Mouse (Mus musculus): ENCODE results near the gene Rab40c.
A peak's percentile ranks its signal among the peaks of the same experiment; 100 is the strongest.

Gene Rab40c

GRCm38 (mm10) chr17:25840519-25840918 lies 79.0 kb downstream of the Rab40c start:
- no peak for DNase-seq

DNA sequence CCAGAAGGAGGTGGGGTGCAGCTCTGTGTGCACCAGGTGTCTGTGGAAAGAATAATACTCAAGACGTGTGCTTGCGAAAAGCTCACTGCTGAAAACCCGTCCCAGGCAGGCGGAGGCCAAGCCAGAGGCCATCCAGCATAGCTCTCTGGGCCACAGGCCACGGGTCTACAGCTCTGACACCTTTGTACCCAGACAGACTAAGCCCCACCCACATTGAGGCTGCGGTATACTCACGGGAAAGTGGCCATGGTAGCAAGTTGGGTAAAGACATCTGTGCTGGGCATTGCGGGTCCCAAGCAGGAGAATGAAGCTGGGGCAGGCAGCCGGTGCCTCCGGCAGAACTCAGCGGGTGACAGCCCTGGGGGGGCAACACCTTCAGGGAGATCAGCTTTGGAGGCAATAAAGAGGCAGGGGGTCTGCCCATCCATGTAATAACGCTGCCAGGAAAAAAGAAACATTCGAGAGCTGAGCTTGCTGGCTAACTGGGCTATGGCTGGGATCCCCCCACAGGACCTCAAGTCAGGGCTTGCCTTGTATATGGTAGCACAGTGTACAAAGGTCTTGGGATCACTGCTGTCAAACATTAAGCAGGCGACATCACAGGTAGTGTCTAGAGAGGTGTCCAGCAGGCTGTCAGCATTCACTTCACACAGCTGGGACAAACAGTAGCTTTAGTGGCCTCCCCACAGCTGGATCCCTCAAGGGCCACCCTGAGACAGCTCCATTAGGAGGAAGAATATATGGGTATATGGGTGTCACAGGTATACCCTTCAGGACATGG lies 79.9 kb downstream of the Rab40c start:
- DNase-seq = no peak

DNA sequence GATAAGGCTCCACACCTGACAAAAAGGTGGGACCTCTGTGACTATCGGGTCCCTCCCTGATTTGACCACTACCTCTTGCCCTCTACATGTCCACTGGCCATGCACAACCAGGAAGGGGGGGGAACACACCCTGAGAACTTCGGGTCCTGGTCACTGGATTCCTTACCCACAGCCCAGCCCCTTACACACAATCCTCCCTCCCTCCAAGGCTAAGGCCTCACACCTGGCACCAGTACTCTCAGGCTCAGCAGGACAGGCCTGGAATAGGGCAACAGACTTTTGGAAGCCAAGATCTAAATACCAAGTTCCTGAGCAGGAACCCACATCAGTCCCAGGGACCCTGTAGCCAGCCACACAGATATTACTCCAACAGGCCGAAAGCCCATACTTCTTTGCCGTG lies 80.6 kb downstream of the Rab40c start:
- DNase-seq = no peak

DNA sequence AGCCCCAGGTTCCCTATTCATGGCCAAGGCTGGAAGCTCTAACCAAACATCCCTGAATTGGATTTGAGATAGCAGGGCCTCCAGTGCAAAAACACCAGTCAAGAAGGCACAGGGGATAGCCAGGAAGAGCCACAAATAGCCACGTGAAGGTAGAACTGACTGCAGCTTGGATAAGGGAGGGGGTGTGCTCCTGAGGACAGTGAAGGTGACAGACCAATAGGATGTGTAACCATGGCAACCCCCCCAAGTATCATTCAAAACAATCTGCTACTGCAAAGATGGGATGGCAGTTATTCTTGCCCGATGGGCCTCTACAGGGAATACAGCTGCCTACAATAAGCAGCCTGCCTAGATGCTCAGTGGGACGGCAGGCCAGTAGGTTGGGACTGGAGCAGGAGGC lies 82.0 kb downstream of the Rab40c start:
- no peak for DNase-seq

DNA sequence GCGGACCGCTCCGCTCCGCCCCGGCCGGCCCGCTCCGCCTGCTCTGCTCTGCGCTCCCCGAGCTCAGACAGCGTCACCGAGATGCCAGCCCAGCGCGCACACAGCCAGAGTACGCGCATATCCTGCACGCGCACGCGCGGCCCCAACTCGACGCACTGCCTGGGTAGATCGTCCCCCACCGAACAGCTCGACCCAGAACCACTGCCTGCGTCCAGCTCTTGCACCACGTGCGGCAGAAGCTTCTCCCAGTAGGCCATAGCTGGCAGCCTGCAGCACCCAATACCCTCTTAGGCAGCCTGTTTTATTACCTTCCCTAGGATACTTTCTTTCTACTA lies 82.5 kb downstream of the Rab40c start, which contains the start of gene Rhbdl1:
Gene Rhbdl1 (minus strand): TSS at position 220 of the 335 bp plus-strand sequence.
- DNase-seq = peak; percentile 86

DNA sequence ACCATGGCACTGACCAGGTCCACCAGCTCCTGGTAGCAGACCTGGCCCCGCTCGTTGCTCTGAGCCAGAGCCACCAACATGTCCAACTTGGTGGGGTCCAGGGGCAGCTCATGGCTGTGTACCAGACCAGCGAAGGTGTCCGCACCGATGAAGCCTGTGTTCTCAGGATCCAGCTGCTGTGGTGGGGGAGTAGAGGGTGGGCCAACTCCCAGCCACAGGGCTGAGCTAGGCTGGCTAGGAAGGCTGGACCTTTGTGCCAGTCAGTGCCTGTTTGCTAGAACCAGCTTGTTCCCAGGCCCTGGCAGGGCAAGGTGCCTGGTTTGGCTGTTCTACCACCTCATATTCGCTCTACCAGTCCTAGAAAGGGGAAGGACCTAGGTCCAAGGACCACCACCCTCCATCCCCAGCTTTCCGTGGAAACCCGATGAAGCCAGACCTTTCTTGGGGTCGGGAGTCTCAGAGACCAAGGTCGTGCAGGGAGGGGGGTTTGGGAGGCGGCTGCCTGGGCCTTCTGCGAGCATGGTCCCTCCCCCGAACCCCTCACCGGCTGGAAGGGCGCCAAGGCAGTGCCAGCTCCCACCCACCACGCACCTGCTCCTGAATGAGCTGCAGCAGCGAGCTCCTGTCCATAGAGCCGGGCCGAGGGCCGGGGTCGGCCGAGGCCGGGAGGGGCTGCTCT lies 83.0 kb downstream of the Rab40c start:
- DNase-seq = no peak

- no peak for DNase-seq
These were observed 83.7 kb downstream of the Rab40c start for GRCm38 (mm10) chr17:25835816-25836215.

DNA sequence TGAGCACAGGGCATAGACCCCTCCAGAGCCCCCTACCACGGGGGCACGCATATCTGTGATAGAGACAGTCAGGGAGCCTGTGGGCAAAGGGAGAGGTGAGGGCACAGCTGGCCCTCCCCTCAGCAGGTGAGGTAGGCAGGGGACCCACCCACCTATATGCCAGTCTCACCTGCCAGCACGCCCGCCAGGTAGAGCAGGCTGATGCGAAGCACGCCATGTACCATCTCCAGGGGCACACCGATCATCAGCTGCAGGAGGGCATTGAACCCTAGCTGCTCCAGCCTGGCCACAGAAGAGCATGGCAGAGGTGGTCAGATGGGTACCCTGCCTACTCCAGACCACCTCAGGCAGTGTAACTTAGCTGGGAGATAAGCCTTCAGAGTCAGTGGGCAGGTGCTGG lies 84.2 kb downstream of the Rab40c start:
- DNase-seq = no peak

DNA sequence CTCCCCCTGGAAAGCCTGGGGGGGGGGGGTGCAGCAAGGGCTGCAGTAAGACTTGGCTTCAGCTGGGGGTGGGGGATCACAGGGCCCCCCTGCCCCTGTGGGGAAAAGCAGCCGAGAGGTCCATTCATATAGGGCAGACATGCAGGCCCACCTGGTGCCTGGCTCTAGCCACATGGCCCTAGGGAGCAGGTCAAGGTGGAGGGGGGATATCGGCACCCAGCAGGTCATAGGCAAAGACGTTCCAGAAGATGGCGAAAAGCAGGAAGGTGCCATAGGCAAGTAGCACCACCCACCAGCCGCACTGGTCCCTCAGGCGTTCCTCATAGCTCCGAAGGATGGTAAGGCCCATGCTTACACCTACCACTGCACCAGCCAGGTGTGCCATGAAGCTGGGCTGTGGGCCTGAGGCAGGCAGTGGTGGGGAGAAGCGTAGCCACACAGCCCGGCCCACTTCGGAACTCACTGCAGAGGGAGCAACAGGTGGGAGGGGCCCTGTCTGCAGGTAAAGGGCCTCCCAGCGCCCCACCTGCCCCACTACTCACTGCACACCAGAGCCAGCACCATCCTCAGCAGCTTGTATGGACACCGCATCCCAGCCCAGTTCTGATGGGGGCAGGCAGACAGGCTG lies 84.8 kb downstream of the Rab40c start:
- no peak for DNase-seq

GRCm38 (mm10) chr17:25833961-25834594 lies 85.4 kb downstream of the Rab40c start:
- no peak for DNase-seq

- peak; percentile 86 for DNase-seq
These were observed 86.2 kb downstream of the Rab40c start, which contains the start of gene Stub1 for GRCm38 (mm10) chr17:25833291-25833663. Stub1 (minus strand) TSS chr17:25833404.

DNA sequence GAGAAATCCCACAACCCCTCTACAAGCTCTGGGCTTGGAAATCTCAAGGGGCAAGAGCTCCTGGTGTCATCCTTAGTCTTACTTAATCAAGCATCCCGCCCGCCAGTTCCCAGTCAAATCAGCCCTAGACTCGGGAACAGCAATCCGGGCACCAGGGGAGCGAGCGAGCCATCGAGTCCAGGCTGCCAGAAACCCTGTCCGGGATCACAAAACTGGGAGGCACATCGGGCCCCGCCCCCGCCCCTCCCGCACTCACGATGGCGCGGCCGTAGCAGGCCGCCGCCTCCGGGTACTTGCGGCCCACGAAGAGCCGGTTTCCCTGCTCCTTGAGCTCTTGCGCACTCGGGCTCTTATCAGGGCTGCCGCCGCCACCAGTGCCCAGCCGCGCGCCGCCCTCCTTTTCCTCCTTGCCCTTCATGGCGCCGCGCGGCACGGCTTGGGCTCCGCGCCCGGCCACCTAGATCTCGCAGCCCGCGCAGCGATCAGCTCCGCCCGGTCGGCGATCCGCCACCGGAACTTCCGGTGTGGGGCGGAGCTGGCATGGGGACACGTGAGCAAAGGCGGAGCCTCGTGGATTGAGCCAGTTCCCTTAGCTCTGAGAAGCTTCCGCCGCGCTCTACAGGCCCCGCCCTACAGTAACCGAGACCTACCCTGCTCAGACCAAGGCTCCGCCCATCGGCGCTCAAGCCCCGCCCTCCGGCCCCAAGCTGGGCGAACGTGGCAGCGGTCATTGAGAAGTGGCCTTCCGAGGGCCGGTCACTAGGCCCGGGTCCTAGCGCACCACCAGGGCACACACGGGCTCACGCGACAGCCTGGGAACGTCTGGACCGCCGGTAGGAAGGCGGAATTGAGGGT lies 86.9 kb downstream of the Rab40c start:
- DNase-seq = peak; percentile 99

Measured in cerebellum, adult 11 months (tissue).